Mouse (Mus musculus) embryo, embryonic 10 days (tissue): ENCODE results near the gene Gorasp2.
A peak's percentile ranks its signal among the peaks of the same experiment; 100 is the strongest.

Source experiments
- DNase-seq: peaks from one replicate; pipeline ENCODE4 v3.0.0-alpha.2; 2015; ENCODE audit warnings: low spot score

The Gorasp2 gene

GRCm38 (mm10) chr2:70661715-70662495, 529 bp downstream of the Gorasp2 start, which contains the start of gene Gm26558:
Gm26558 (minus strand) TSS chr2:70662108.
- DNase-seq: peak; percentile 47

- DNase-seq: no peak
Observed at GRCm38 (mm10) chr2:70663764-70664163, 2.4 kb downstream of the Gorasp2 start.

GRCm38 (mm10) chr2:70667016-70667415, 5.6 kb downstream of the Gorasp2 start:
- no peak for DNase-seq

- no peak for DNase-seq
Observed at GRCm38 (mm10) chr2:70669241-70669640, 7.9 kb downstream of the Gorasp2 start.

DNA sequence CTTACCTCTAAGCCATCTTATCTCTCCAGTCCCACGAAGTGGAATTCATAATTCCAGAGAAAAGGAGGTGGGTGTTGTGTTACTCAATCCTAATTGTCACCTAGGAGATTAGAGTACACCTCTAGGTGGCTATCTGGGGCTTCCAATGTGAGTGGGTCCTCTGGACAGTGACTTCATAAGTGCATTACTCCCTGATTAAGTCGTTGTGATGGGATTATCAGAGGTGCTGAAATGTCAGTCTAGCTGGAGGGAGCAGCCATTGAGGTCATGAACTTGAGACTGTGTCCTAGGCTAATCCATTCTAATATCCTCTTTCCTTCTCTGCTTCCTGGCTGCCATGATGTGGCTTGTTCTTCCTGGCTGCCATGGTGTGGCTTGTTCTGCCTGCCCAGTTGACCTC, 8.5 kb downstream of the Gorasp2 start:
- no peak for DNase-seq

GRCm38 (mm10) chr2:70672476-70672875, 11.1 kb downstream of the Gorasp2 start:
- no peak for DNase-seq

- no peak for DNase-seq
Observed at GRCm38 (mm10) chr2:70673445-70674126, 12.2 kb downstream of the Gorasp2 start.

- no peak for DNase-seq
Observed at GRCm38 (mm10) chr2:70682324-70682723, 20.9 kb downstream of the Gorasp2 start.

DNA sequence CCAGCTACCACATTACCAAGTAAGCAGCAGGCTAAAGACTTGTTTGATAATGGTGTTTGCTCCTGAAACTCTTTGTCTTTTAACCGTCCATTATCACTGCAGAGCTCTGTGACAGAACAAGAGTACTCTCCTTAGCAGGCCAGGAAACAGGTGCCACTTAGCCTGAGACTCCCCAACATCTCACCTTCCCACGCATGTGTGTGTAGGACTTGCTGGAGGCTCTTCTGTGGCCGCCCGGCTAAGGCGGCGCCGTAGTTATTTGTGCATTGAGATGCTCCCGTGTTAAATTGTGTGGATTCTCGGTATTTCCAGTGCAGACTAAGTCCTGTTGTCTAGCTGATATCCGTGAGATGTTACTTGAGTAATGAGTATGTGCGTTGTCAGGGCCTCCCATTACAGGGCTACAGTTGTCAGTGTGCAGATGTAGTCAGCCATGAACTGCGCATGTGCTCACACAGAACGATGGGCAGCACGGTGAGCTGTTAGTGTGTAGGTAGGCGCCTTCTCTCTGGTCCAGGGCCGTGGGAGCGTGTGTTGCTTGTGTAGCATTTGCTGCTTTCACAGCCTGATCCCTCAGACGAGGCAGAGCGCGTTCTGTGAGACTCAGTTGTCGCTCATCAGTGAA, 27.2 kb downstream of the Gorasp2 start:
- no peak for DNase-seq

- DNase-seq: no peak
Observed at GRCm38 (mm10) chr2:70690195-70690594, 28.8 kb downstream of the Gorasp2 start.

- DNase-seq: no peak
Observed at GRCm38 (mm10) chr2:70695712-70696111, 34.3 kb downstream of the Gorasp2 start.

- no peak for DNase-seq
Observed at GRCm38 (mm10) chr2:70700851-70701250, 39.5 kb downstream of the Gorasp2 start.

GRCm38 (mm10) chr2:70701571-70701970, 40.2 kb downstream of the Gorasp2 start:
- no peak for DNase-seq

- no peak for DNase-seq
Observed at GRCm38 (mm10) chr2:70702403-70702802, 41.0 kb downstream of the Gorasp2 start.

DNA sequence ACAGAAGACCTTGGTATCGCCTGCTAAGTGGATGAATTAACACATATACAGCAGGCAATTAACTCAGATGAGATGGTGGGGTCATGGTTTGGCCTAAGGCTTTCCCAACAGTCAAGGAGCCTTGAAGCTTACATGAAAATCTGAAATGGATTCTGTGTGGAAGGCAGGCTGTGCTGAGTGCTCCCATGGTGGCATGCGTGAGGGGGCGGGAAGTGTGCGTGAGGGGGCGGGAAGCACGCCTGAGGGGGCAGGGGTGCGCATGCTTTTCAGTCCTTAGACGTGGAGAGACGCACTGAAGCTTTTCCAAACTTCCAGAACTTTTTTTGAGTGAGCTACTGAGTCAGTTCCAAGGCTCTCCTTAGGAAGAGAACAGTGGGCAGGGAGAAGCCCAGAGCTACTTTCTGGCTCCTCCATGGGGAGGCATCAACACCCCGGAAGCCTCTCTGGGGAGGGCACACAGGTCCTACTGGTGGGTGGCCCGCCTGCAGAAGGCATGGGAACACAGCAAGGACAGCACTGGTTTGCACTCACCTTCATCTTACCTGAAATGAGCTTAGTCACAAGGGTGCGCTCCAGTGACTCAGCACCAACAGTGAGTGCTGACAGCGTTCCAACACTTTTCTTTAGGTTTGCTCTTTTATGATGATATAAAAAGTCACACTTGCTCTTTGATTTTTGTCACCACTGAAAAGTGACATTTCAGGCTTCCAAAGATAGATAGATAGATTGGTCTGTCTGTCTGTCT, 47.8 kb downstream of the Gorasp2 start:
- no peak for DNase-seq

GRCm38 (mm10) chr2:70710236-70710635, 48.9 kb downstream of the Gorasp2 start:
- no peak for DNase-seq

- no peak for DNase-seq
Observed at GRCm38 (mm10) chr2:70710878-70711277, 49.5 kb downstream of the Gorasp2 start.

DNA sequence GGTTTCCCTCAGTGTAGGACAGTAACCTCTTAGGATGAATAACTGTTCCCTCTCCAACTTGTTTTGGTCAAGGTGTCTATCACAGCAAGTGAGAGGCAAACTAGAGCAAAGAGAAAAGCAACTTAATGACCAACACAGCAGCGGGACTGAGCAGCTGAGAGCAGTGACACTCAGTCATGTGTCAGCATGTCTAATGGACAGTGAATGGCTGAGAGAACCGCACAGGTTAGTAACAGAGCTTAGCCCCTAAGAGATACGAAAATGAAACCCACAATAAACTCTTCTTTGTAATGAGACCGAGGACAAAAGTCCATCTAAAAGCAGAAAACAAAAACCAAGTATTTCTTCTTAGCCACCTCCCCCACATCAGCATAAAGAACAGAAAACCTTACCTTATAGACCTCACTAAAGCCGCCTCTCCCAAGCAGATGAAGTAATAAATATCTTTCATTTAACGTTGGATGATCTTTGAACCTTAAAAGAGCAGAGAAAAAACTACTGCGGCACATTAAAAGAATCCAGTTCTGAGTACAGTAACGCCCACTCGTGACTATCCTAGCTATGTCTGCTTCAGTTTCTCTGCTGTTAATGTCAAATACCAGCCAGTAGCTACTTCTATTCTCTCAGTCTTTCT, 62.4 kb downstream of the Gorasp2 start:
- DNase-seq: no peak

DNA sequence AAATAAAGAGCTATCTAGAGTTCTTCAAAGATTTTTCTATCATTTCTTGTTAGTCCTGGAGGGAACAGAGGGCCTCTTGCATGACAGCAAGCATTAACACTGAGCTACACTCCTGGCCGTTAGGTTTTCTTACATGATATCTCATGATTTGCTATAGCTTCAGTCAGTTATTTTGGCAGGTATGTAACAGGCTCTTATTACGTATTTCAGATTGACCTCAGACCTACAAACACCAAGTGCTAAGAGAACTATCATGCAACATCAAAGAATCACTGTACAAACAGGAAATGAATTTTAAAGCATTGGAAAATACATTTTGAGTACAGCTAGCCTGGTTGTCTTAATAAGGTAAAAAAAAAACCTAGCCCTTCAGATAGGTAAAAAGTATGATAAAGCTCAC, 65.7 kb downstream of the Gorasp2 start:
- DNase-seq: no peak

DNA sequence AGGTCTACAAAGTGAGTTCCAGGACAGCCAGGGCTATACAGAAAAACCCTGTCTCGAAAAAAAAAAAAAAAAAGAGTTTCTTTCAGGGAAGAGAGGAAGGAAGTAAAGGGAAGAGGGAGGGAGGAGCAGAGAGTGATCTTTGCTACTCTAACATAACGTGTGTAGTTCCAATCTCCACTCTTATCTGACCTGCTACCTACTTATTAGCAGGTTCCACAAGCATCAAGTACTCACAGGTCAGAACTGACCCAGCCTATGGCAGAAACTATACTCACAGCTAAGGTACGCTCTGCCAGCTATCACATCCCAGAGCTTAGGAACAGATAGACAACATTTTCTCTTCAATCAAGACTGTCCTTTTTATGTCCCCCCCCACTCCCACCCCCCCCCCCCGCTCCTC, 74.2 kb downstream of the Gorasp2 start:
- DNase-seq: no peak

GRCm38 (mm10) chr2:70736008-70736407, 74.6 kb downstream of the Gorasp2 start:
- no peak for DNase-seq

- DNase-seq: no peak
Observed at GRCm38 (mm10) chr2:70741901-70742300, 80.5 kb downstream of the Gorasp2 start.
